Mouse (Mus musculus): ENCODE measurements around the gene Slc35a1.

- TF ChIP-seq CTCF (IDR thresholded peaks at IDR 0.05; ENCODE audit: borderline replicate concordance, extremely low read depth, insufficient read depth, insufficient read length) (peak; percentile 60), POLR2A (IDR thresholded peaks at IDR 0.05; ENCODE audit: borderline replicate concordance, extremely low read depth, insufficient read depth, insufficient read length, poor library complexity, severe bottlenecking) (no peak)
Measured at GRCm38 (mm10) chr4:34701528-34701927, 14.3 kb upstream of the Slc35a1 start.
